Mouse (Mus musculus) spleen, postnatal 0 days (tissue): Measurements from ENCODE around the gene Stkld1. TPM values are rescaled to one million over a fixed set of nuclear protein-coding genes. Genes with fewer than 3 reads are reported as not detected.

ENCODE experiments used
- polyA plus RNA-seq: library from polyadenylated mRNA; unstranded; fragments of >200 nt; fragmentation: Nextera tagmentation; extraction: Ambion mirVana; gene quantifications from 2 replicates; pipeline ENCODE4 v1.2.1, GENCODE M21; 2015

Gene Stkld1
- polyA plus RNA-seq: 0.25 and 0.34 TPM in 2 replicates

DNA sequence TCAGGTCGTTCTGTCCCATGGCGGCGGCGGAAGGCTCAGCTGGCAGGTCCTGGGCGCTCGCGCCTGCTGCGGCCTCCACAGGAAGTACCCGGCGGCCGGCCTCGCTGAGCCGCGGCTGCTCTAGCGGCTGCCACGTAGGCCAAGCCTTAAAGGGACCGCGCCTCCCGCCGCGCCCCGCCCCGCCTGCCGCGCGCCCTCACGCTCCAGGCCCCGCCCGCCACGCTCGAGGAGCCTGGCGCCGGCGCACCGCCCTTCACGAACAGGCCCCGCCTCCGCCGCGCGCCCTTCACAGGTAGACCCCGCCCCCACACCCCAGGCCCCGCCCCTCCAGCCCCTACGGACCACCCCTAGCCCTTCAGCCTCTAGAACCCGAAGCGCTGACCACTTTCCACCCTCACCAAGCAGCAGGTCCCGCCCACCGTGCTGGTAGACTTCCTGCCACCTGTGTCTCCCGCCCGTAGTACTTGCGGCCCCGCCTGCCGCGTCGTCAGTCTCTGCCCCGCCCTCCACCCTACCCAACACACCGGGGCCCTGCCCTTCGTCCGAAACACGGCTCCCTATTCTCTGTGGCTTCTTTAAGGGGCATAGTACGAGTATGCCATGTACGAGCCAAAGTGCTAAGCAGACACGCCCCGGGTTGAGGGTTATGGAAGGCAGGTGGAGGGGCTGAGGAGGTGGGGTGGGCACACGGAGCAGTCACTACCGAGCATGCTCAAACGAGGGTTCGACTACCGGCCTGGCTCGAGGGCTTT is at the start of gene Stkld1, which contains the start of gene Surf4:
TSS of gene Stkld1 (plus strand) at position 744 of the 752 bp plus-strand sequence.
TSS of gene Surf4 (minus strand) at position 625 of the 752 bp plus-strand sequence.

GRCm38 (mm10) chr2:26902467-26903220 is 31.2 kb upstream of the Stkld1 start, which contains the start of gene Surf6:
TSS of gene Surf6 (minus strand) at chr2:26902879.

GRCm38 (mm10) chr2:26910124-26910993 is 23.5 kb upstream of the Stkld1 start, which contains the start of the genes Med22 and Rpl7a:
TSS of gene Med22 (minus strand) at chr2:26910677.
TSS of gene Rpl7a (plus strand) at chr2:26910764.

GRCm38 (mm10) chr2:26915927-26916728 is 17.7 kb upstream of the Stkld1 start, which contains the start of the genes Surf2 and Surf1:
TSS of gene Surf2 (plus strand) at chr2:26916367.
TSS of gene Surf1 (minus strand) at chr2:26916530.

DNA sequence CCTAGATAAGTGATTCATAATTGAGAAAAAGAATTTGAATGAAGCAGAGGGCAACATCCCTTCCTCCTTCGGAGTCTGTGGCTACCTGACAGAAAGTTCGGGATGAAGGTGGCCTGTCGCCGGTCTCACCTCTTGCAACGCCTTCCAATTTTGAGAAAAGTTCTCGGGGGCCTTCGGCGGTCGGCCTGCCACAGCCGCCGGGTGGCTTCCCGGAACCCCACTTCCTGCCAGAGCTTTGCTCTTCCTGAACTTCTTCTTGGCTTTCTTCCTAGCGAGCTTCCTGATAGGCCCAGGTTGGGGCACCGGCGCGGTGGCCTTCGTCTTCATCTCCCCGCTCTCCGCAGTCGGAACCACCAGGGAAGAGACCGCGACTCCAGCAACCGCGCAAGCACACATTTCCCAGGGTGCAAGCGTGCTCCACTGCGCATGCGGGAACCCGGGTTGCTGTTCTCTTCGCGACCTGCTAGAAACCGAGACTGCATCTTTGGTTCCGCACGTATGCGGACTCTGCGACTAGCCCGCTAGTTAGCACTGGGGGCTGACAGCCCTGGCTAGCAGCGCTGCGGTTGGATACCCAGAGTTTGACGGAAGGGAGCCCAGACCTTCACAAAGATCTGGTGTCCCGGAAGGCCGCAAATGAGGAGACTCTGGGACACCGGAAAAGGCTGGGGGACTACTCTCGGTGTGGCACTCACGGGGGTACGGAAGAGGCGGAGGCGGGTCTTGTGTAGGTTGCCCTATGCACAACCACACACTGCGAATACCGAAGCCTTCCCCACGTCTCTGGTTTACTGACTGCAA is 30.3 kb downstream of the Stkld1 start, which contains the start of gene Rexo4:
TSS of gene Rexo4 (minus strand) at position 464 of the 801 bp plus-strand sequence.

GRCm38 (mm10) chr2:26973116-26973515 is 39.3 kb downstream of the Stkld1 start, which contains the start of gene Adamts13:
TSS of gene Adamts13 (plus strand) at chr2:26973416.

Other genes with a start within 250 kb of the Stkld1 start
- gene Abo, start 69.1 kb upstream of the Stkld1 start, polyA plus RNA-seq: not detected in 2 replicates
- 11.8 and 12.7 TPM in 2 replicates for gene Surf6, start 31.2 kb upstream of the Stkld1 start, polyA plus RNA-seq
- gene Med22, start 23.4 kb upstream of the Stkld1 start, polyA plus RNA-seq: 20.2 and 22.1 TPM in 2 replicates
- 585 and 601 TPM in 2 replicates for gene Rpl7a, start 23.3 kb upstream of the Stkld1 start, polyA plus RNA-seq
- 25.1 and 28.1 TPM in 2 replicates for gene Surf2, start 17.7 kb upstream of the Stkld1 start, polyA plus RNA-seq
- gene Surf1, start 17.5 kb upstream of the Stkld1 start, polyA plus RNA-seq: 39.3 and 44.2 TPM in 2 replicates
- gene Surf4, start 119 bp upstream of the Stkld1 start, polyA plus RNA-seq: 67.8 and 83.4 TPM in 2 replicates
- gene Rexo4, start 30.3 kb downstream of the Stkld1 start, polyA plus RNA-seq: 20.5 and 22.9 TPM in 2 replicates
- 0.08 and 0.10 TPM in 2 replicates for gene Adamts13, start 39.4 kb downstream of the Stkld1 start, polyA plus RNA-seq
- gene Cacfd1, start 75.9 kb downstream of the Stkld1 start, polyA plus RNA-seq: 14.5 and 17.3 TPM in 2 replicates
- gene Slc2a6, start 94.0 kb downstream of the Stkld1 start, polyA plus RNA-seq: 2.7 and 4.1 TPM in 2 replicates
- gene Mymk, start 138.1 kb downstream of the Stkld1 start, polyA plus RNA-seq: 0.11 and 0.24 TPM in 2 replicates
- gene Adamtsl2, start 145.3 kb downstream of the Stkld1 start, polyA plus RNA-seq: 13.4 and 16.4 TPM in 2 replicates
- 0.05 TPM in 2 replicates for gene Fam163b, start 208.4 kb downstream of the Stkld1 start, polyA plus RNA-seq
- gene Dbh, start 231.2 kb downstream of the Stkld1 start, polyA plus RNA-seq: not detected in 2 replicates